Mouse (Mus musculus) neural tube, embryonic 10.5 days (tissue): ENCODE results near the gene Rasgef1c.

ENCODE experiments used
- DNase-seq: peaks from one replicate; pipeline ENCODE4 v3.0.0-alpha.2; 2017; ENCODE audit warnings: low spot score; ENCODE audit errors: extremely low spot score

Rasgef1c gene

GRCm38 (mm10) chr11:50022085-50022484, 120.5 kb downstream of the Rasgef1c start:
- DNase-seq: no peak

- DNase-seq: no peak
Observed at GRCm38 (mm10) chr11:50024445-50024832, 122.8 kb downstream of the Rasgef1c start.

- peak; percentile 97 for DNase-seq
Observed at GRCm38 (mm10) chr11:50024833-50025720, 123.4 kb downstream of the Rasgef1c start, which contains the start of gene Rnf130. Gene Rnf130 (plus strand): TSS chr11:50025346.

- DNase-seq: no peak
Observed at GRCm38 (mm10) chr11:50025721-50026520, 124.3 kb downstream of the Rasgef1c start.

- no peak for DNase-seq
Observed at GRCm38 (mm10) chr11:50026521-50027090, 125.0 kb downstream of the Rasgef1c start.

GRCm38 (mm10) chr11:50028416-50028815, 126.8 kb downstream of the Rasgef1c start:
- DNase-seq: no peak
